Mouse (Mus musculus) neural tube, embryonic 15.5 days (tissue): ENCODE data around the gene Ccdc51. TPM values are rescaled to one million over a fixed set of nuclear protein-coding genes. Genes with fewer than 3 reads are reported as not detected.
"Not testable (repeated sequence)": the region's sequence is repeated elsewhere in the genome, so short reads cannot be mapped to it uniquely, and the experiment has no call there.

Source experiments
- ATAC-seq: fragments of 200-750 bp; cut with Nextera tagmentation; 2 replicates; pipeline ENCODE4 v1.8.0; 2017; ENCODE audit warnings: mild to moderate bottlenecking, moderate TSS enrichment, moderate library complexity; ENCODE audit not compliant: low FRiP score
- H3K27ac ChIP-seq: fragments of 300-500 bp; sonication (generic); replicated peaks from 2 replicates; pipeline ENCODE4 v1.5.1; 2015; ENCODE audit warnings: mild to moderate bottlenecking, inconsistent platforms
- H3K27me3 ChIP-seq: fragments of 300-500 bp; sonication (generic); replicated peaks from 2 replicates; pipeline ENCODE4 v1.6.1; 2015; ENCODE audit warnings: inconsistent platforms
- H3K36me3 ChIP-seq: fragments of 300-500 bp; sonication (generic); 2 replicates; pipeline ENCODE4 v1.6.1; 2015; ENCODE audit warnings: inconsistent platforms
- H3K4me1 ChIP-seq: fragments of 300-500 bp; sonication (generic); 2 replicates; pipeline ENCODE4 v1.6.1; 2015; ENCODE audit warnings: inconsistent platforms
- H3K4me2 ChIP-seq: fragments of 300-500 bp; sonication (generic); 2 replicates; pipeline ENCODE4 v1.6.1; 2015; ENCODE audit warnings: inconsistent platforms, mild to moderate bottlenecking, moderate library complexity
- H3K4me3 ChIP-seq: fragments of 300-500 bp; sonication (generic); replicated peaks from 2 replicates; pipeline ENCODE4 v1.5.1; 2015; ENCODE audit warnings: mild to moderate bottlenecking, inconsistent platforms
- H3K9ac ChIP-seq: fragments of 300-500 bp; sonication (generic); replicated peaks from 2 replicates; pipeline ENCODE4 v1.6.1; 2015; ENCODE audit warnings: mild to moderate bottlenecking, inconsistent platforms
- H3K9me3 ChIP-seq: fragments of 300-500 bp; sonication (generic); replicated peaks from 2 replicates; pipeline ENCODE4 v1.6.1; 2016; ENCODE audit warnings: inconsistent platforms
- WGBS: fragments of 180-500 bp; shearing (Covaris S2); methylation state at CpG from one replicate; pipeline ENCODE4 v1.1.7; 2015; ENCODE audit warnings: mixed read lengths; 5-methylcytosine and 5-hydroxymethylcytosine counted together
- polyA plus RNA-seq: library from polyadenylated mRNA; unstranded; fragments of >200 nt; fragmentation: Nextera tagmentation; extraction: Ambion mirVana; gene quantifications from 2 replicates; pipeline ENCODE4 v1.2.1, GENCODE M21; 2015

Gene Ccdc51
- polyA plus RNA-seq, 1 experiment from 2014 or later, result 12.2 TPM

GRCm38 (mm10) chr9:109127076-109127475, 44.8 kb downstream of the Ccdc51 start:
- Histone ChIP-seq H3K27me3 (no peaks in the 10 kb centered on the region), H3K9me3 (no peaks in the 10 kb centered on the region), H3K4me3 (no peak overlapping the region), H3K36me3 (no peaks in the 10 kb centered on the region), H3K9ac (no peak overlapping the region), H3K4me2 (no peak overlapping the region), H3K4me1 (peaks cover 6% of the 10 kb centered on the region; the same call in 1 of the 2 replicates), H3K27ac (no peak overlapping the region)
- WGBS, result 87% methylated on average over 4 of the region's 4 CpGs
- no peak for ATAC-seq

- ATAC-seq, result no peak
- H3K4me1 ChIP-seq, result peaks cover 3% of the 10 kb centered on the region; the same call in 1 of the 2 replicates
- WGBS, result 58% methylated on average over 3 of the region's 3 CpGs
- no peaks in the 10 kb centered on the region for H3K36me3 ChIP-seq
- no peak overlapping the region for H3K4me3 ChIP-seq
- no peaks in the 10 kb centered on the region for H3K9me3 ChIP-seq
- no peaks in the 10 kb centered on the region for H3K27me3 ChIP-seq
- no peak overlapping the region for H3K9ac ChIP-seq
- H3K27ac ChIP-seq, result no peak overlapping the region
- H3K4me2 ChIP-seq, result no peak overlapping the region
These were observed 45.9 kb downstream of the Ccdc51 start for GRCm38 (mm10) chr9:109128211-109128610.

GRCm38 (mm10) chr9:109130076-109130475, 47.8 kb downstream of the Ccdc51 start:
- H3K27ac ChIP-seq, result no peak overlapping the region
- no peak for ATAC-seq
- H3K4me2 ChIP-seq, result no peak overlapping the region
- H3K36me3 ChIP-seq, result no peaks in the 10 kb centered on the region
- H3K27me3 ChIP-seq, result no peaks in the 10 kb centered on the region
- no peaks in the 10 kb centered on the region for H3K4me1 ChIP-seq
- no peak overlapping the region for H3K9ac ChIP-seq
- no peak overlapping the region for H3K4me3 ChIP-seq
- 85% methylated on average over 5 of the region's 5 CpGs for WGBS
- no peaks in the 10 kb centered on the region for H3K9me3 ChIP-seq

- not testable (repeated sequence) for ATAC-seq, H3K27me3 ChIP-seq, H3K9me3 ChIP-seq, H3K4me3 ChIP-seq, H3K36me3 ChIP-seq, H3K9ac ChIP-seq, H3K4me2 ChIP-seq, H3K4me1 ChIP-seq, H3K27ac ChIP-seq
- 68% methylated on average over 4 of the region's 4 CpGs for WGBS
These were observed 58.1 kb downstream of the Ccdc51 start for GRCm38 (mm10) chr9:109140414-109140813.

Other genes with a start within 250 kb of the Ccdc51 start
- gene Slc26a6, start 229.2 kb upstream of the Ccdc51 start, polyA plus RNA-seq, result 16.8 and 18.6 TPM in 2 replicates
- 0.32 TPM in 1 of 2 replicates, not detected in the other for gene Tmem89, start 167.9 kb upstream of the Ccdc51 start, polyA plus RNA-seq
- gene Uqcrc1, start 145.9 kb upstream of the Ccdc51 start, polyA plus RNA-seq, result 511 and 515 TPM in 2 replicates
- 1.8 and 2.8 TPM in 2 replicates for gene Col7a1, start 128.9 kb upstream of the Ccdc51 start, polyA plus RNA-seq
- not detected in 2 replicates for gene Ucn2, start 96.5 kb upstream of the Ccdc51 start, polyA plus RNA-seq
- gene Pfkfb4, start 90.7 kb upstream of the Ccdc51 start, polyA plus RNA-seq, result 26.3 and 30.1 TPM in 2 replicates
- 78.4 and 93.0 TPM in 2 replicates for gene Shisa5, start 43.9 kb upstream of the Ccdc51 start, polyA plus RNA-seq
- 13.9 and 15.6 TPM in 2 replicates for gene Trex1, start 22.8 kb upstream of the Ccdc51 start, polyA plus RNA-seq
- gene Atrip, start 8.4 kb upstream of the Ccdc51 start, polyA plus RNA-seq, result 32.8 TPM in 2 replicates
- 678 and 752 TPM in 2 replicates for gene Tma7, start 94 bp downstream of the Ccdc51 start, polyA plus RNA-seq
- 11.6 and 13.7 TPM in 2 replicates for gene Plxnb1, start 12.9 kb downstream of the Ccdc51 start, polyA plus RNA-seq
- gene Fbxw21, start 79.5 kb downstream of the Ccdc51 start, polyA plus RNA-seq, result not detected in 2 replicates
- gene Fbxw13, start 113.5 kb downstream of the Ccdc51 start, polyA plus RNA-seq, result not detected in 2 replicates
- not detected in 2 replicates for gene Fbxw20, start 152.3 kb downstream of the Ccdc51 start, polyA plus RNA-seq
- not detected in 2 replicates for gene Fbxw14, start 205.2 kb downstream of the Ccdc51 start, polyA plus RNA-seq